Mouse (Mus musculus): Measurements from ENCODE around the gene Large1.

- TF ChIP-seq POLR2A (IDR thresholded peaks at IDR 0.05; ENCODE audit: borderline replicate concordance, extremely low read depth, low read depth, low read length) (no peak), CTCF (IDR thresholded peaks at IDR 0.05; ENCODE audit: insufficient read depth, low read length) (no peak)
Observed at GRCm38 (mm10) chr8:73400343-73400742, 47.0 kb upstream of the Large1 start.
